Mouse (Mus musculus) forebrain, postnatal 0 days (tissue): ENCODE results near the gene D1Pas1. TPM values are rescaled to one million over a fixed set of nuclear protein-coding genes. Genes with fewer than 3 reads are reported as not detected.

Experiments
- ATAC-seq: fragments of 200-750 bp; cut with Nextera tagmentation; 2 replicates; pipeline ENCODE4 v1.8.0; 2017; ENCODE audit warnings: mild to moderate bottlenecking, moderate library complexity
- DNase-seq: peaks from one replicate; pipeline ENCODE4 v3.0.0-alpha.2; 2015
- H3K27ac ChIP-seq: fragments of 300-500 bp; sonication (generic); 2 replicates; pipeline ENCODE4 v1.5.1; 2014; ENCODE audit warnings: low read depth, mild to moderate bottlenecking, antibody characterized with exemption, low read length, moderate library complexity, mixed read lengths
- H3K27me3 ChIP-seq: fragments of 300-500 bp; sonication (generic); 2 replicates; pipeline ENCODE4 v1.6.1; 2014; ENCODE audit warnings: mild to moderate bottlenecking, low read length, mixed read lengths; ENCODE audit not compliant: insufficient read depth
- H3K36me3 ChIP-seq: fragments of 300-500 bp; sonication (generic); 2 replicates; pipeline ENCODE4 v1.6.1; 2014; ENCODE audit warnings: mild to moderate bottlenecking, moderate library complexity; ENCODE audit not compliant: insufficient read depth
- H3K4me1 ChIP-seq: fragments of 300-500 bp; sonication (generic); 2 replicates; pipeline ENCODE4 v1.6.1; 2014; ENCODE audit warnings: antibody characterized with exemption; ENCODE audit not compliant: insufficient read depth
- H3K4me2 ChIP-seq: fragments of 300-500 bp; sonication (generic); 2 replicates; pipeline ENCODE4 v1.6.1; 2014; ENCODE audit warnings: low read depth, mild to moderate bottlenecking, moderate library complexity
- H3K4me3 ChIP-seq: fragments of 300-500 bp; sonication (generic); 2 replicates; pipeline ENCODE4 v1.5.1; 2014; ENCODE audit warnings: low read depth, low read length, mixed read lengths
- H3K9ac ChIP-seq: fragments of 300-500 bp; sonication (generic); 2 replicates; pipeline ENCODE4 v1.6.1; 2014; ENCODE audit warnings: mild to moderate bottlenecking
- H3K9me3 ChIP-seq: fragments of 300-500 bp; sonication (generic); 2 replicates; pipeline ENCODE4 v1.6.1; 2016; ENCODE audit warnings: low read length
- CTCF ChIP-seq: sonication (generic); IDR thresholded peaks from 2 replicates; pipeline ENCODE4 v1.5.1; 2016; ENCODE audit warnings: antibody characterized with exemption, control low read depth, low read depth
- WGBS: fragments of 180-500 bp; shearing (Covaris S2); extraction: QIAGEN DNeasy Blood & Tissue Kit; methylation state at CpG from one replicate; pipeline ENCODE4 v1.1.7; 2014; 5-methylcytosine and 5-hydroxymethylcytosine counted together
- polyA plus RNA-seq: library from polyadenylated mRNA; unstranded; fragments of >200 nt; fragmentation: Nextera tagmentation; extraction: Ambion mirVana; gene quantifications from 2 replicates; pipeline ENCODE4 v1.2.1, GENCODE M21; 2015
- total RNA-seq: library from RNA; depleted of rRNA; stranded (reverse); fragments of >200 nt; gene quantifications from 2 replicates; pipeline ENCODE4 v1.2.3, GENCODE M21; 2014; rRNA removed

The D1Pas1 gene
- total and polyA plus RNA-seq, 2 experiments from 2014 or later, result 0.12 TPM; not detected in 1

DNA sequence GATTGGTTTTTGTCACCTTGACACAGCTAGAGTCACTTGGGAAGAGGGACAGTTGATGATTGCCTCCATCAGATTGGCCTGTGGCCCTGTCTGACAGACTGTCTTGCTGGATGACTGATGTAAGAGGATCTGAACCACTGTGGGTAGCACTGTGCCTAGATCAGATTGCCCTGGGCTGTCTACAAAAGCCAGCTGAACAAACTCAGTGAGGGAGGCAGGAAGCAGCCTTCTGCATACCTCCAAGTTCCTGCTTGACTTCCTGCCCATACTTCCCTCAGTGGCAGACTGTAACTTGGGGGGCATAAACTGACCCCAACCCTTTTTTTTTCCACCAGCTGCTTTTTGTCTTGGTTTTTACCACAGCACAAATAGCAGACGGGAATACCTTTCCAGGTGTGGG is 48.5 kb downstream of the D1Pas1 start:
- WGBS, result 97% methylated on average over 1 of the region's 1 CpGs
- TF ChIP-seq CTCF, result no peak

DNA sequence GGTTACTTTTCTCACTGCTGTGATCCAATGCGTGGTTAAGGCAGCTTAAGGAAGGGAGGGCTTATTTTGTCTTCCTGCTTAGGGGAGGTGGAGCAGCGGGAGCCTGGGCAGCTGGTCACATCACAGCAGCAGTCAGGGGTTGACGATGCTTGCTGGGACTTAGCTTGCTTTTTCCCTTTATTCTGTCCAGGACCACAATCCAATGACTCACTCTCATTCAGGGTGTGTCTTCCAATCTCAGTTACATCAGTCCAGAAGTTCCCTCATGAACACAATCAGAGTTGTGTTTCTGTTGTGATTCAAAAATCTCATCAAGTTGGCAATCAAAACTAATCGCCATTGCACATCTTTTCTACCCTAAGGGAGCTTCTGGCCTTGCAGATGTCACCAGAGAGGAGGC is 48.9 kb downstream of the D1Pas1 start:
- no peak overlapping the region for H3K4me2 ChIP-seq
- ATAC-seq, result no peak
- no peaks in the 10 kb centered on the region for H3K36me3 ChIP-seq
- no peak for DNase-seq
- no peak overlapping the region for H3K27ac ChIP-seq
- H3K9ac ChIP-seq, result no peak overlapping the region
- WGBS, result 62% methylated on average over 4 of the region's 4 CpGs
- H3K4me3 ChIP-seq, result no peak overlapping the region
- no peaks in the 10 kb centered on the region for H3K9me3 ChIP-seq
- TF ChIP-seq CTCF, result no peak
- H3K4me1 ChIP-seq, result no peaks in the 10 kb centered on the region
- no peaks in the 10 kb centered on the region for H3K27me3 ChIP-seq

More for the DNA sequence above, 48.5 kb downstream of the D1Pas1 start:
- H3K9me3 ChIP-seq, result no peaks in the 10 kb centered on the region
- no peaks in the 10 kb centered on the region for H3K27me3 ChIP-seq
- H3K36me3 ChIP-seq, result no peaks in the 10 kb centered on the region
- ATAC-seq (no peak), DNase-seq (no peak)
- H3K27ac ChIP-seq, result no peak overlapping the region
- H3K4me2 ChIP-seq, result no peak overlapping the region
- H3K4me3 ChIP-seq, result no peak overlapping the region
- no peaks in the 10 kb centered on the region for H3K4me1 ChIP-seq
- H3K9ac ChIP-seq, result no peak overlapping the region

DNA sequence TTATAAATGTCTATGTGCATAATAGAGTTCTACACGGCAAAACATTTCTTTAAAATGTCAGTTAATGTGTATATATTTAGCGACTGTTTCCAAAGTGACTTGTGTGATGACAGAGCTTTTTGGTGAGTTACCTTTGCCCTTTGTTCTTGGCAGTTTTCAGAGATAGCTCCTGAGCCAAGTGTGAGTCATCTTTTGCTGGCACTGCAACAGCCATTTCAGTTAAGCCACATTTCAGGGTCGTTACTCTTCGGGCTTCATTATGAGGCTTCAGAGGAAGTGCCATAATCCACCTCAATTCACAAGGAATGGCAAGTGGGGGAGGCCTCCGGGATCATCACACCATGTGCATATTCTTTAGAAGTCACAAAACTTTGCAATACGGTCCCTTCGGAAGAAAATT is 52.8 kb downstream of the D1Pas1 start:
- H3K4me1 ChIP-seq, result no peaks in the 10 kb centered on the region
- DNase-seq, result no peak
- 64% methylated on average over 7 of the region's 7 CpGs for WGBS
- no peak for ATAC-seq
- TF ChIP-seq CTCF, result no peak
- no peaks in the 10 kb centered on the region for H3K27me3 ChIP-seq
- no peak overlapping the region for H3K9ac ChIP-seq
- H3K36me3 ChIP-seq, result no peaks in the 10 kb centered on the region
- H3K4me2 ChIP-seq, result no peak overlapping the region
- H3K9me3 ChIP-seq, result no peaks in the 10 kb centered on the region
- no peak overlapping the region for H3K4me3 ChIP-seq
- H3K27ac ChIP-seq, result no peak overlapping the region

Other genes starting within 250 kb of the D1Pas1 start
- 26.4 and 31.2 TPM in 2 replicates for gene Rrp15, start 218.1 kb upstream of the D1Pas1 start, total RNA-seq
- 24.2 and 25.2 TPM in 2 replicates for gene Rrp15, start 218.1 kb upstream of the D1Pas1 start, polyA plus RNA-seq
- 2.0 TPM in 1 of 2 replicates, not detected in the other for gene Spata17, start 248.0 kb downstream of the D1Pas1 start, total RNA-seq
- 0.50 and 1.2 TPM in 2 replicates for gene Spata17, start 248.0 kb downstream of the D1Pas1 start, polyA plus RNA-seq
- gene Gpatch2, start 248.1 kb downstream of the D1Pas1 start, total RNA-seq, result 13.2 and 22.8 TPM in 2 replicates
- gene Gpatch2, start 248.1 kb downstream of the D1Pas1 start, polyA plus RNA-seq, result 4.9 and 9.2 TPM in 2 replicates